Mouse (Mus musculus): ENCODE data around the gene Cdk2ap2. TPM values are rescaled to one million over a fixed set of nuclear protein-coding genes. Genes with fewer than 3 reads are reported as not detected.

Gene Cdk2ap2
- total and polyA plus RNA-seq, 2 experiments, result 33.9 to 198 TPM

DNA sequence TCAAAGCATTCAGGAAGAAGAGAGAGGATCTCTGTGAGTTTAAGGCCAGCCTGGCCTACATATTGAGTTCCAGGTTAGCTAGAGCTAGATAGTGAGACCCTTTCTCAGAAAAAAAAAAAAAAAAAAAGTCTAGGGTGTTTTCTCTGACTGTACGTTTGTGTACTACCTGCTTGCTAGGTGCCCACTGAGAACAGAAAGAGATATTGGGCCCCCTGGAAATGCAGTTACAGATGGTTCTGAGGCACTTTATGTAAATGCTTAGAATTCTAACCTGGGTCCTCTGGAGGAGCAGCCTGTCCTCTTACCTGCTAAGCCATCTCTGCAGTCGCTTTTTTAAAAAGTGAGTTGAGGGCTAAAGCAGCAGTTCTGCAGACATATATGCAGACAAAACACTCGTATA, 1.2 kb upstream of the Cdk2ap2 start:
- Histone ChIP-seq H3K4me3 (ENCODE audit: insufficient read depth, low read depth, low read length) (no peak overlapping the region), H3K79me2 (ENCODE audit: control insufficient read depth, insufficient read depth, low read length) (no peaks in the 10 kb centered on the region), H3K27me3 (ENCODE audit: control insufficient read depth, insufficient read depth, low read length) (no peaks in the 10 kb centered on the region), H3K27ac (replicated peaks; ENCODE audit: insufficient read depth, low read depth, low read length) (no peak overlapping the region), H3K4me1 (ENCODE audit: control insufficient read depth, insufficient read depth, low read length) (peaks cover 26% of the 10 kb centered on the region), H3K9ac (ENCODE audit: low read depth, low read length) (no peak overlapping the region), H3K36me3 (ENCODE audit: control insufficient read depth, insufficient read depth, low read length) (no peaks in the 10 kb centered on the region)
- WGBS, result 89% methylated on average over 3 of the region's 3 CpGs
- TF ChIP-seq POLR2A (IDR thresholded peaks at IDR 0.05; ENCODE audit: extremely low read depth, insufficient read depth, low read length) (no peak), CTCF (IDR thresholded peaks at IDR 0.05; ENCODE audit: low read depth, low read length) (no peak)
- no peak for DNase-seq (ENCODE audit: extremely low read depth, low read depth, low spot score)

DNA sequence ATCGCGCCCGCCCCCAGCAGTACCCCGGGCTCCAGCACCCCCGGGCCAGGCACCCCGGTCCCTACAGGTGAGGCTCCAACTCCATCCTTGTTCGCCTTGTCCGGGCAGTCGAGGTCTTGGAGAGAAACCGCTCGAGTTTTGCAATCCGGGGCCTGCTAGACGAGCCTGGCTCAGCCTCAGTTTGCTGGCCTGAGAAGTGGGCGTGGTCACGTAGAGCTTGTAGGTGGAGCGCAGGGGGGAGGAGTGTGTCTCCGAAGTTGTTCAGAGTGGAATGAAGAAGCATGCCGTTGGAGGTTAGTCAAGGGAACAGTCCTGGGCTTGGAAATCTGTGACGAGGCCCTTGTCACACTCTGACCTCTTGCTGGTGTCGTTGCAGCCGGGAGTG, 451 bp downstream of the Cdk2ap2 start:
- peak overlapping the region; percentile 88 for H3K27ac ChIP-seq (replicated peaks; ENCODE audit: insufficient read depth, low read depth, low read length)
- TF ChIP-seq POLR2A (IDR thresholded peaks at IDR 0.05; ENCODE audit: extremely low read depth, insufficient read depth, low read length) (no peak), CTCF (IDR thresholded peaks at IDR 0.05; ENCODE audit: low read depth, low read length) (no peak)
- no peaks in the 10 kb centered on the region for H3K79me2 ChIP-seq (ENCODE audit: control insufficient read depth, insufficient read depth, low read length)
- H3K4me1 ChIP-seq (ENCODE audit: control insufficient read depth, insufficient read depth, low read length), result peaks cover 26% of the 10 kb centered on the region
- H3K27me3 ChIP-seq (ENCODE audit: control insufficient read depth, insufficient read depth, low read length), result no peaks in the 10 kb centered on the region
- peak; percentile 90 for DNase-seq (ENCODE audit: extremely low read depth, low read depth, low spot score)
- H3K36me3 ChIP-seq (ENCODE audit: control insufficient read depth, insufficient read depth, low read length), result no peaks in the 10 kb centered on the region
- peak overlapping the region; percentile 78 for H3K4me3 ChIP-seq (ENCODE audit: insufficient read depth, low read depth, low read length)
- peak overlapping the region; percentile 83 for H3K9ac ChIP-seq (ENCODE audit: low read depth, low read length)
- WGBS, result 1% methylated on average over 21 of the region's 21 CpGs

DNA sequence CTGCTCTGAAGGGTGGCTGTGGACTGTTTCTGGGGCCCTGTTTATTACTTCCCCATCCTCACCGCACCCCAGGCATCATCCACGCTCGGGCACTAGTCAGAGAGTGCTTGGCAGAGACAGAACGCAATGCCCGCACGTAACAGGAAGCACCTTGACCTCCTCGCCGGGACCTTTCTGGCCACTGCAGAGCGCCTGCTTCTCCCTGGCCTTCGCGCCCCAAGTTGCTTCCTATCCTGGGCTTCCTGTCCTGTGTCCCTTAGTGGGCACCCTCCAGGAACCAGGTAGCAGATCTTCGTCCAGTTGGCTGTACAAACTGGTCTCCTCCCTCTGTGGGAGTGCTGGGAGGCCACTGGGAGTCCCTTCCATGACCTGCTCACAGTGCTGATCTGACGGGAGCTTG, 1.4 kb downstream of the Cdk2ap2 start:
- Histone ChIP-seq H3K36me3 (ENCODE audit: control insufficient read depth, insufficient read depth, low read length) (no peaks in the 10 kb centered on the region), H3K79me2 (ENCODE audit: control insufficient read depth, insufficient read depth, low read length) (no peaks in the 10 kb centered on the region), H3K4me1 (ENCODE audit: control insufficient read depth, insufficient read depth, low read length) (peaks cover 26% of the 10 kb centered on the region), H3K4me3 (ENCODE audit: insufficient read depth, low read depth, low read length) (peak overlapping the region; percentile 3; the same call in 1 of the 2 replicates), H3K27ac (replicated peaks; ENCODE audit: insufficient read depth, low read depth, low read length) (peak overlapping the region; percentile 29; the same call in 1 of the 2 replicates), H3K27me3 (ENCODE audit: control insufficient read depth, insufficient read depth, low read length) (no peaks in the 10 kb centered on the region), H3K9ac (ENCODE audit: low read depth, low read length) (0 out of 2 replicates have a peak overlapping the region, but pooled peaks have one; percentile 18)
- TF ChIP-seq POLR2A (IDR thresholded peaks at IDR 0.05; ENCODE audit: extremely low read depth, insufficient read depth, low read length) (no peak), CTCF (IDR thresholded peaks at IDR 0.05; ENCODE audit: low read depth, low read length) (no peak)
- 21% methylated on average over 13 of the region's 13 CpGs for WGBS
- DNase-seq (ENCODE audit: extremely low read depth, low read depth, low spot score), result peak; percentile 55

DNA sequence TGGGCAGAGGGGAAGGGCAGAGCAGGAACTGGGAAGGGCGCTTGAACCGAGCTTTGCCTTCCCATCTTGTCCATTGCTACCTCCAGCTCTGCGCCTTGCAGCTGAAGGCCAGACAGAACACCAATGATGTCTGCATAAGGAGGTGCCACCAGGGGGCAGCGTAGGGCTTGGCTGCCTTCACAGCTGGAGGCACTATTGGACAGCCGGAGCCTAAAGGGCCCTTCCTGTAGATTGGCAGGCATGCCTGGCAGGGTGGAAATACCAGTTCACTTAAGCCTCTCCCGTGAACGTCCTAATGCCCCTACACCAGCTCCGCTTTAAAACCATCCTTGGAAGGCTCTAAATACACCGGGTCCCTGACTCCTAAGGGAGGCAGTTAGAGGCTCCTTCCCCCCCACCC, 2.1 kb downstream of the Cdk2ap2 start:
- Histone ChIP-seq H3K4me1 (ENCODE audit: control insufficient read depth, insufficient read depth, low read length) (peaks cover 26% of the 10 kb centered on the region), H3K36me3 (ENCODE audit: control insufficient read depth, insufficient read depth, low read length) (no peaks in the 10 kb centered on the region), H3K27me3 (ENCODE audit: control insufficient read depth, insufficient read depth, low read length) (no peaks in the 10 kb centered on the region), H3K27ac (replicated peaks; ENCODE audit: insufficient read depth, low read depth, low read length) (peak overlapping the region; percentile 21), H3K9ac (ENCODE audit: low read depth, low read length) (peak overlapping the region; percentile 86; the same call in 1 of the 2 replicates), H3K79me2 (ENCODE audit: control insufficient read depth, insufficient read depth, low read length) (no peaks in the 10 kb centered on the region), H3K4me3 (ENCODE audit: insufficient read depth, low read depth, low read length) (no peak overlapping the region)
- 10% methylated on average over 9 of the region's 9 CpGs for WGBS
- TF ChIP-seq CTCF (IDR thresholded peaks at IDR 0.05; ENCODE audit: low read depth, low read length), result peak; percentile 99
- no peak for TF ChIP-seq POLR2A (IDR thresholded peaks at IDR 0.05; ENCODE audit: extremely low read depth, insufficient read depth, low read length)
- peak; percentile 81 for DNase-seq (ENCODE audit: extremely low read depth, low read depth, low spot score)

DNA sequence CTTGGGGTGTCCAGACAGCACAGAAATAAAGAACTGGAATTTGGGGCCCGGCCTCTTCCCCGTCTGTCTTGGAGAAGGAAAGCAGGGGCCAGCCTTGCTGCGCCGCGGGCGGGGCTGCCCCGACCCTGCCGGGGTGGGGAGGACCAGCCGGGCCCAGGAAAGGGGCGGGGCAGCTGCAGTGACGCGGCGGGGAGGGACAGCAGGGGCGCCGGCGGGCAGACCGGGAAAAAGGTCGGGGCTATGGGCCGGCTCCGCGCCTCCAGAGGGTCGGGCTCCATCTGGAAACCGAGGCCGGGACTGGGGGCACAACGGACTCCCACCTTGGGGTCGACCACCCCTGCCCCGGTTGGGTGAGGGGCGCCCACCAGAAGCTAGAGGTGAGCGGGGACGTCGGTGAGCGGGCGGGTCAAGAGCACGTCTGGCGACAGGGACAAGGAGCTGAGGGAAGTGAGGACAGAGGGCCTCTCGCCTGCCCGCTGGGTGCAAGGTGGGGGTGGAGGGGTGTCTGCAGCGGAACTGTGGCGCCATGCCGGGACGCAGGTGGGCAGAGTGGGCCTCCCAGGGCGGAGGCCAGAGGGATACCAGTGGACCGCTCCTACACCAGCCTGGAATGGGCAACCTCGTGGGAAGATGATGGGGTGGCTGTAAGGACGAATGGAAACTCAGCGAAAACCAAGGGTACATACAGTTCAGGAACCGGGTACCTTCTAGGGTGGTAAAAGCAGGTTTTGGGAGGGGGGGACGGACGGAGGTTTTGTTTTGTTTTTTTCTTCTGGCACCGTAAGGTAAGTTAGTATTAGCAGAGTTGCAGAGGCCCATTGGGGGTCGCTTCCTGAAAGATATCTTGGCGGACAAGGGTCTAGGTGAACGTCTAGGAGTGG, 3.1 kb downstream of the Cdk2ap2 start, which contains the start of gene Pitpnm1:
Pitpnm1 (plus strand) TSS at position 162 of the 881 bp plus-strand sequence.
- Histone ChIP-seq H3K27me3 (ENCODE audit: control insufficient read depth, insufficient read depth, low read length) (no peaks in the 10 kb centered on the region), H3K9ac (ENCODE audit: low read depth, low read length) (peak within 1 kb of the TSS; percentile 86), H3K27ac (replicated peaks; ENCODE audit: insufficient read depth, low read depth, low read length) (peak within 1 kb of the TSS; percentile 35), H3K4me3 (ENCODE audit: insufficient read depth, low read depth, low read length) (peak within 1 kb of the TSS; percentile 65), H3K4me1 (ENCODE audit: control insufficient read depth, insufficient read depth, low read length) (peaks cover 26% of the 10 kb centered on the region), H3K36me3 (ENCODE audit: control insufficient read depth, insufficient read depth, low read length) (no peaks in the 10 kb centered on the region), H3K79me2 (ENCODE audit: control insufficient read depth, insufficient read depth, low read length) (no peaks in the 10 kb centered on the region)
- WGBS, result 4% methylated on average over 52 of the region's 53 CpGs
- no peak for DNase-seq (ENCODE audit: extremely low read depth, low read depth, low spot score)
- no peak for TF ChIP-seq POLR2A (IDR thresholded peaks at IDR 0.05; ENCODE audit: extremely low read depth, insufficient read depth, low read length)
- TF ChIP-seq CTCF (IDR thresholded peaks at IDR 0.05; ENCODE audit: low read depth, low read length), result no peak
